Mouse (Mus musculus) kidney, embryonic 14.5 days (tissue): ENCODE measurements around the gene Wwox. TPM values are rescaled to one million over a fixed set of nuclear protein-coding genes. Genes with fewer than 3 reads are reported as not detected.
A peak's percentile ranks its signal among the peaks of the same experiment; 100 is the strongest.
"Not testable (repeated sequence)": the region's sequence is repeated elsewhere in the genome, so short reads cannot be mapped to it uniquely, and the experiment has no call there.

ENCODE experiments used
- ATAC-seq: fragments of 200-750 bp; cut with Nextera tagmentation; 2 replicates; pipeline ENCODE4 v1.8.0; 2017; ENCODE audit warnings: moderate number of reproducible peaks, mild to moderate bottlenecking, moderate TSS enrichment, moderate library complexity; ENCODE audit not compliant: low FRiP score, low TSS enrichment
- H3K27ac ChIP-seq: fragments of 300-500 bp; sonication (generic); 2 replicates; pipeline ENCODE4 v1.5.1; 2014; ENCODE audit warnings: low read depth, mild to moderate bottlenecking, low read length, moderate library complexity, mixed read lengths
- H3K27me3 ChIP-seq: fragments of 300-500 bp; sonication (generic); 2 replicates; pipeline ENCODE4 v1.6.1; 2014; ENCODE audit warnings: mild to moderate bottlenecking, low read length; ENCODE audit not compliant: control insufficient read depth, insufficient read depth
- H3K36me3 ChIP-seq: fragments of 300-500 bp; sonication (generic); 2 replicates; pipeline ENCODE4 v1.6.1; 2014; ENCODE audit warnings: low read length, mixed read lengths; ENCODE audit not compliant: control insufficient read depth, insufficient read depth
- H3K4me1 ChIP-seq: fragments of 300-500 bp; sonication (generic); 2 replicates; pipeline ENCODE4 v1.6.1; 2014; ENCODE audit warnings: low read length, mixed read lengths; ENCODE audit not compliant: control insufficient read depth, insufficient read depth
- H3K4me2 ChIP-seq: fragments of 300-500 bp; sonication (generic); replicated peaks from 2 replicates; pipeline ENCODE4 v1.6.1; 2014; ENCODE audit warnings: low read depth, mild to moderate bottlenecking, low read length
- H3K4me3 ChIP-seq: fragments of 300-500 bp; sonication (generic); 2 replicates; pipeline ENCODE4 v1.5.1; 2014; ENCODE audit warnings: mild to moderate bottlenecking, low read length
- H3K9ac ChIP-seq: fragments of 300-500 bp; sonication (generic); 2 replicates; pipeline ENCODE4 v1.6.1; 2014; ENCODE audit warnings: low read depth, mild to moderate bottlenecking, low read length, moderate library complexity
- H3K9me3 ChIP-seq: fragments of 300-500 bp; sonication (generic); 2 replicates; pipeline ENCODE4 v1.6.1; 2016; ENCODE audit warnings: low read length; ENCODE audit not compliant: control insufficient read depth
- WGBS: fragments of 180-500 bp; shearing (Covaris S2); extraction: QIAGEN DNeasy Blood & Tissue Kit; methylation state at CpG from one replicate; pipeline ENCODE4 v1.1.7; 2014; 5-methylcytosine and 5-hydroxymethylcytosine counted together
- polyA plus RNA-seq: library from polyadenylated mRNA; unstranded; fragments of >200 nt; fragmentation: Nextera tagmentation; extraction: Ambion mirVana; gene quantifications from 2 replicates; pipeline ENCODE4 v1.2.1, GENCODE M21; 2014

Wwox gene
- polyA plus RNA-seq, 1 experiment from 2014 or later: 17.0 TPM

DNA sequence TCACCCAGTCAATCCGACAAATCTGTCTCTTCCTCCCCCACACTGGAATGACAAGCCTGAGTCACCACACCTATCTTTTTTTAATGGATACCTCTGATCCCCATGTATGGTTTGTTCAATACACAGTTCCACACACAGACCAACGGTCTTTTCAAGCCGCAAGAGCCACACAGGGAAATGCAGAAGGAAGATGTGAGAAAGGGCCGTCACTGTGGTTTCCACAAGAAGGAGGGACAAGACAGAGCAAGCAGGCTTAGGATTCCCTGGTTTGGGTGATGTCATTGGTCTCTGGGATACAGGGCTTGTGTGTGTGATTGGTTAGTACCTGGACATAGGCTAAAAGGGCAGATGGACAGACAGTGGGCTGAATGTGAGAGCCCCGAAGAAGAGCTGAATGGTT is 371.0 kb downstream of the Wwox start:
- 91% methylated on average over 5 of the region's 5 CpGs for WGBS

DNA sequence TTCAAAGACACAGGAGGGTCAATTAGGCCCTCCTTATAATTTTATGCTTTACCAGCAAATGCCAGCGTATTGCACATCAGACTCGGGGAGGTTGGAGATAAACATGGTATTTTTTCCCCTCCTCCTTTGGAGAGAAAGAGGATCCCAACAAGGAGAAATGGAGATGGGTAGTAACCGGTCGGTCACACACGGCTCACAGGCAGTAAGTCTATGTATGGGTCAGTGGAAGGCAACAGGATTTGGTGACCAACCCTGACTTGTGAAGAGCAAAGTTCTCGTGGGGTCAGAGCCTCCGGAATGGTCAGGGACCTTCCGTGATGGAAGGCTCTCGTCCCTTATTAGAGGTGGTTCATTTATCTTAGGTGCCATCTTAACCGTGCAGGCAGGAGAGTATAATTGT is 374.4 kb downstream of the Wwox start:
- WGBS: 49% methylated on average over 10 of the region's 10 CpGs
- no peak overlapping the region for H3K4me2 ChIP-seq
- no peak overlapping the region for H3K27ac ChIP-seq
- H3K9me3 ChIP-seq: no peaks in the 10 kb centered on the region; the same call in 1 of the 2 replicates
- no peak overlapping the region for H3K4me3 ChIP-seq
- H3K27me3 ChIP-seq: no peaks in the 10 kb centered on the region
- peak; percentile 67; the same call in 1 of the 2 replicates for ATAC-seq
- no peaks in the 10 kb centered on the region for H3K36me3 ChIP-seq
- 0 out of 2 replicates have a peak, but pooled peaks cover 17% of the 10 kb centered on the region for H3K4me1 ChIP-seq
- H3K9ac ChIP-seq: no peak overlapping the region

More for the DNA sequence above, 371.0 kb downstream of the Wwox start:
- Histone ChIP-seq H3K36me3 (no peaks in the 10 kb centered on the region), H3K4me3 (no peak overlapping the region), H3K9ac (no peak overlapping the region), H3K27ac (no peak overlapping the region), H3K9me3 (no peaks in the 10 kb centered on the region; the same call in 1 of the 2 replicates), H3K4me2 (no peak overlapping the region), H3K4me1 (0 out of 2 replicates have a peak, but pooled peaks cover 5% of the 10 kb centered on the region), H3K27me3 (no peaks in the 10 kb centered on the region)
- ATAC-seq: no peak

DNA sequence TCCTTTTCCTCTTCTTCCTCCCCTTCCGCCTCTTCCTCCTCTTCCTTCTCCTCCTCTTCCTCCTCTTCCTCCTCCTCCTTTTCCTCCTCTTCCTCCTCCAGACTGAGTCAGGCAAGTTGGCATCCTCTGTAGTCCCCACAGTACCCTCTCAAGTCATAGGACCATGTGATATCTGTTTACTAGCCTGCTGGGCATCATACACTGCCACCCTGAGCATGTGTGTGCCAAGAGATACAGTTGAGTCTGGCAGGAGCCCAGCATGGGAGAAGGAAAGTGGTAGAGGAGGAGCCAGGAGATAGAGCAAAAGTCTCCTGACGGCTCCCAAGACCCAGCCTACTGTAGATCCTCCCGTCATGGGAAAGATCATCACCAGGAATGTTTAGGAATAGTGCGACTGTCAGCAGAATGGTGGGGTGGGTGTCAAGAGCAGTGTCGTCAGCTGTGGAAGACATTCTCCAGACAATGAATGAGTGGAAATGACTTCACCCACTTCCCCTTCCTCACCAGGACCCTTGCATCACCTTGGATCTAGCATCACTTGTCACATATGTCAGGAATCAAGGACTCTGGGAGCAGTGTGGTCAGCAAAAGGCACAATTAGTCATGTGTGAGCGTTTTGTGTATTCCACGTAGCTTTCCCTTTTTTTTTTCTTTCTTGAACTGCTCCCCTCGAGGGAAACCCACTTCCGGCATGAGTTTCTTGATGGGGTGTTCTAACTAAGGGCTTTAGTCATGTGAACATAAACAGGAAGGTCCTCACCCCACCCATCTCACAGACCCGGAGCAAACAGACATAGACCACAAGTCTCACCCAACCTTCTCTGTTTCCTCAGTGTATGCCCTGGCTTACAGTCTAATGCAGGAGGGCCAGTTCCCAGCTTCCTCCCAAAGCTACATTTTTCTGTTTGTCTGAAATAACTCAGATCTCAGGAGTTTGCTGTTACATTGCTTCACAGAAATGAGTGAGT is 375.6 kb downstream of the Wwox start:
- H3K4me3 ChIP-seq: no peak overlapping the region
- no peak overlapping the region for H3K9ac ChIP-seq
- H3K36me3 ChIP-seq: no peaks in the 10 kb centered on the region
- H3K27ac ChIP-seq: no peak overlapping the region
- ATAC-seq: no peak
- H3K27me3 ChIP-seq: no peaks in the 10 kb centered on the region
- 67% methylated on average over 10 of the region's 10 CpGs for WGBS
- H3K4me2 ChIP-seq: no peak overlapping the region
- 0 out of 2 replicates have a peak, but pooled peaks cover 17% of the 10 kb centered on the region for H3K4me1 ChIP-seq
- H3K9me3 ChIP-seq: no peaks in the 10 kb centered on the region; the same call in 1 of the 2 replicates

DNA sequence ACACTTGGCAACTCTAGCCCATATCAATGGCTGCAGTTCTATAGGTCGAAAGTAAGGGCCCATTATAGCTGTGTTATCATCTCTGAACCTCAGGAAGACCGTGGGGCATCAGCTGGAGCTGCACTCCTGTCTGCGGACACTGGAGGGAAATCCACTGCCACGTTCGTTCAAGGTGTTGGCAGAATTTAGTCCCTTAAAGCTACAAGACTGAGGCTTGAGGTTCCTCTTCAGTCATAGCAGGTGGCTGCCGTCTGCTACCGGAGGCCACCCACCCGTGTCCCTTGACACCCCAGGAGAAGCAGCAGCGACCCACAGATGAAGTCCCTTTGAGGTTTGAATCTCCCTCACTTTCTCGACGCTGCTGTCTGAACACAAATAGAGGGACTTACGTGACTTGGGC is 376.9 kb downstream of the Wwox start:
- Histone ChIP-seq H3K4me2 (no peak overlapping the region), H3K27me3 (no peaks in the 10 kb centered on the region)
- ATAC-seq: no peak

DNA sequence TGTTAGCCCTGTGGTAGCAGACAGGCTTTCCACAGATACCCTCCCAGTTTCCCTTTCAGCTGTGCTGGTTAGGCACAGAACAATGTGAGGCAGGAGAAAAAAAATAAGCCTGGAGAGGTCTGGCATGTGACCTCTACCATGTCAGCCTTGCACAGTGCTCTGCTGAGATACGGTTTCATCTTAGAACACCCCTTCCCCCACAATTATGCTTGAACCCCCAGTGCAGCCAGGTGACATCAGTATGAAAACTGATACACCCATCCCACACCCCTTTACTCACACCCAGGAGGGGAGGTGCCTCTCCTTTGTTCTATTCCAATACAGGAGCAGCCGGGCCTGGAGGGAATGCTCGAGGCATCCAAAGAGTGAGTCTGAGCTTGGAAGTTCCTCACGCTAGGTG is 377.5 kb downstream of the Wwox start:
- no peaks in the 10 kb centered on the region for H3K9me3 ChIP-seq
- no peaks in the 10 kb centered on the region for H3K36me3 ChIP-seq
- H3K4me1 ChIP-seq: 0 out of 2 replicates have a peak, but pooled peaks cover 17% of the 10 kb centered on the region
- no peak overlapping the region for H3K9ac ChIP-seq
- WGBS: 24% methylated on average over 4 of the region's 4 CpGs
- no peak overlapping the region for H3K4me3 ChIP-seq
- no peak overlapping the region; the same call in 1 of the 2 replicates for H3K27ac ChIP-seq
- H3K4me2 ChIP-seq: no peak overlapping the region
- H3K27me3 ChIP-seq: no peaks in the 10 kb centered on the region
- peak; percentile 70 for ATAC-seq

More for the DNA sequence above, 376.9 kb downstream of the Wwox start:
- H3K9me3 ChIP-seq: no peaks in the 10 kb centered on the region
- 60% methylated on average over 12 of the region's 12 CpGs for WGBS
- H3K4me1 ChIP-seq: 0 out of 2 replicates have a peak, but pooled peaks cover 17% of the 10 kb centered on the region
- no peak overlapping the region; the same call in 1 of the 2 replicates for H3K27ac ChIP-seq
- no peak overlapping the region for H3K9ac ChIP-seq
- H3K36me3 ChIP-seq: no peaks in the 10 kb centered on the region
- no peak overlapping the region for H3K4me3 ChIP-seq

DNA sequence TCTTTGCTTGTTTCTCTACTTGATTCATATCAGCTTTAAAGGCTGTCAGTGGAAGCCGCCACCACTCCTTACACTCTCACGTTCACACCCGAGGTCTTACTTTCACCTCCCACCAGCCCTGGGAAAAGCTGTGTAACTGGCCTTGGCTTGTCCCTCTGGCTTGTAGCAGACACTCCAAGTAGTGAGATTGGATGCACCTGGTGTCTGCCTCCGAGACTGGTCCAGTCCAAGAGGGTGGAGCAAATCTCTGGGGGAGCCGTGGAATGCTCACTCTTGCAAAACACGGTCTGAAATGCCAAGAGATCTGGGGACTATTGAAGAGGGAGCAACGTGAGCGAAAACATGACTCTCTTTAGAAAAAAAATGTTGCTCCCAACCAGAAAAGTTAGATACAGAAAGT is 382.1 kb downstream of the Wwox start:
- no peak overlapping the region for H3K4me2 ChIP-seq
- H3K27me3 ChIP-seq: no peaks in the 10 kb centered on the region
- H3K36me3 ChIP-seq: no peaks in the 10 kb centered on the region
- WGBS: 28% methylated on average over 8 of the region's 8 CpGs
- H3K4me3 ChIP-seq: no peak overlapping the region
- no peaks in the 10 kb centered on the region for H3K9me3 ChIP-seq
- H3K4me1 ChIP-seq: 0 out of 2 replicates have a peak, but pooled peaks cover 10% of the 10 kb centered on the region
- H3K27ac ChIP-seq: no peak overlapping the region
- peak; percentile 66; the same call in 1 of the 2 replicates for ATAC-seq
- no peak overlapping the region for H3K9ac ChIP-seq

DNA sequence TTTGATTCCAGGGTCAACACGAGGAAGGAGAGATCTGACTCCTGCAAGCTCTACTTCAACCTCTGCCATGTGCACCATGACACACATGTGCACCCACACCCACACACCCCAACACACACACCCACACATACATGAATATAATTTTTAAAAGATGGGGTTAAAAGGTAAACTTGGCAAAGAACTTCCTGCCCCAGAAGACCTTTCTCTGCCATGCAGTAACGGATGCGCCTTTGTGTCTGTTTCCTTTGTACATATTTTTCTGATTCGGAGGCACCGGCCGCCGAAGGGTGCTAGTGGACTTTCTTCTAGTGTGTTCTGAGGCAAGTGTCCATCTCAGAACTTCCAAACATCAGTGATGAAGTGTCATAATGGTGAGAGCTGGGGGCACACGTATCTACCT is 386.0 kb downstream of the Wwox start:
- Histone ChIP-seq H3K9me3 (no peaks in the 10 kb centered on the region), H3K4me3 (no peak overlapping the region), H3K4me1 (no peaks in the 10 kb centered on the region), H3K27me3 (no peaks in the 10 kb centered on the region), H3K9ac (no peak overlapping the region), H3K36me3 (no peaks in the 10 kb centered on the region), H3K4me2 (no peak overlapping the region), H3K27ac (no peak overlapping the region)
- no peak for ATAC-seq
- WGBS: 87% methylated on average over 8 of the region's 8 CpGs

DNA sequence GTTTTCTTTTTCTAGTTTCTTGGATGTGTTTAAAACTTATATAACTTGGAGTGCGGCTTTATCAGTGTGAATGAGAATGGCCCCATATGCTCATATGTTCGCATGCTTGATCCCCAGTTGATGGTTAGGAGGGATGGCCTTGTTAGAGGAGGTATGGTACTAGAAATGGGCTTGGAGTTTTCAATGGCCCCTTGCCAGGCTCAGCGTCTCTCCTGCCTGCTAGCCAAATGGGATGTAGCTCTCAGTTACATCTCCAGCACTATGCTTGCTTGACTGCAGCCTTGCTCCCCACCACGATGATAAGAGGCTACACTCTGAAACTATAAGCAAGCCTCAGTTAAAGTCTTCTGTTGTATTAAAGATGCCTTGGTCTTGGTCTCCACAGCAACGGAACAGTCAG is 387.5 kb downstream of the Wwox start:
- Histone ChIP-seq H3K4me2 (no peak overlapping the region), H3K4me1 (no peaks in the 10 kb centered on the region), H3K36me3 (no peaks in the 10 kb centered on the region), H3K9me3 (no peaks in the 10 kb centered on the region), H3K27me3 (no peaks in the 10 kb centered on the region), H3K4me3 (no peak overlapping the region), H3K9ac (no peak overlapping the region), H3K27ac (no peak overlapping the region)
- no peak for ATAC-seq
- WGBS: 86% methylated on average over 5 of the region's 5 CpGs

DNA sequence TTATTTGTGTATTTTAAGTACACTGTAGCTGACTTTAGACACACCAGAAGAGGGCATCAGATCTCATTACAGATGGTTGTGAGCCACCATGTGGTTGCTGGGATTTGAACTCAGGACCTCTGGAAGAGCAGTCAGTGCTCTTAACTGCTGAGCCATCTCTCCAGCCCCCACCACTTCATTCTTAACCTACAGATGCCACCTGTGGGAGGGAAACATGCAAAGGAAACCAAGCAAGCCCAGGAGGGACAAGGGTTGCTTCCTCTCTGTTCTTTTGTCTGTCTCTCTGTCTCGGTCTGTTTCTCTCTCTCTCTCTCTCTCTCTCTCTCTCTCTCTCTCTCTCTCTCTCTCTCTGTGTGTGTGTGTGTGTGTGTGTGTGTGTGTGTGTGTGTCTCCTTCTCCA is 388.4 kb downstream of the Wwox start:
- not testable (repeated sequence) for ATAC-seq, H3K27me3 ChIP-seq, H3K9me3 ChIP-seq, H3K27ac ChIP-seq, H3K4me3 ChIP-seq, H3K36me3 ChIP-seq, H3K4me2 ChIP-seq, H3K9ac ChIP-seq, H3K4me1 ChIP-seq
- 78% methylated on average over 1 of the region's 1 CpGs for WGBS
